Mouse (Mus musculus): ENCODE data around the gene Sec24a.
A peak's percentile ranks its signal among the peaks of the same experiment; 100 is the strongest.
"Not testable (repeated sequence)": the region's sequence is repeated elsewhere in the genome, so short reads cannot be mapped to it uniquely, and the experiment has no call there.

Sec24a gene

DNA sequence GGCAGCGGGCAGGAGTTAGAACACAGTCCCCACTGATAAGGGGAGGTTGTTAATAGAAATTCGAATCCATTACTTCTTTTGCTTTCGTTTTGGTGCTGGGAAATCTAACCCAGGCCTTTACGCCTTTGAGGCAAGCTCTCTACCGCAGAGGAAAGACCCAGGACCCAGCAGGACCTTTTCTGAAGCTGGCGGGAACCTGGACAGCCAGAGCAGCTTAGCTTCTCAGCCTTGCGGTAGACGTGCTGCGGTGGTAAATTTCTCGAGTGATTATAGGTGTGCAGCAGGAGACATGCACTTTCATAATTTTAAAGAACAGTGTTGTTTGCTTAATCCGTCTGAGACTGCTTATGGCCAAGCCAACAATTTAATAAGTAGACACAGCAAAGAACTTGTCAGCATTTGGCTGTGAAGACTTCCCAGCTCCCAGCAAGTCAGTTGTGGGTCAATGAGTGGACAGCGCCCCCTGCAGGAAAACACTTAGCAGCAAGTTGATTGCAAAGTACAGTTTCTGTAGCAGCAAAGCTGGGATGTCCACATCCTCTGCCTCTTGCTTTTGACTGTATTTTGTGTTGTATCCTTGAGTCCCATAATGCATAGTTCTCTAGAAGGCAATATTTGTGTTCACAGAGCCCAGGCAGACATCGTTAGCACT is 82.0 kb downstream of the Sec24a start:
- peak; percentile 91 for DNase-seq

DNA sequence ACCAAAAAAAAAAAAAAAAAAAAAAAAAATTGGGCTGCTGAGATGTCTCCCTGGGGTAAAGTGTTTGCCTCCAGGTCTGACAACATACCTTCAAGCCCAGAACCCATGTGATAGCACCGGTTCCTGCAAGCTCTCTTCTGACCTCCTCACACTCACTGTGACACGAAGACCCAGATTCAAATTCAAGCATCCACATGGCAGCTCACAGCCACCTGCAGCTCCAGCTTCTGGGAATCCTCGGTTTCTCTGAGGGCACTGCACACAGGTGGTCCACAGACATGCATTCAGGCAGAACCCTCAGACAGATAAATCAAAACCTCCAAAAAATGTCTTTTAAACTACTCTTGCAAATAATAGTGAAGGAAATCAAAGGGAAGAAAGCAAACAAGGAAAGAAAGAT is 84.0 kb downstream of the Sec24a start:
- no peak for DNase-seq

DNA sequence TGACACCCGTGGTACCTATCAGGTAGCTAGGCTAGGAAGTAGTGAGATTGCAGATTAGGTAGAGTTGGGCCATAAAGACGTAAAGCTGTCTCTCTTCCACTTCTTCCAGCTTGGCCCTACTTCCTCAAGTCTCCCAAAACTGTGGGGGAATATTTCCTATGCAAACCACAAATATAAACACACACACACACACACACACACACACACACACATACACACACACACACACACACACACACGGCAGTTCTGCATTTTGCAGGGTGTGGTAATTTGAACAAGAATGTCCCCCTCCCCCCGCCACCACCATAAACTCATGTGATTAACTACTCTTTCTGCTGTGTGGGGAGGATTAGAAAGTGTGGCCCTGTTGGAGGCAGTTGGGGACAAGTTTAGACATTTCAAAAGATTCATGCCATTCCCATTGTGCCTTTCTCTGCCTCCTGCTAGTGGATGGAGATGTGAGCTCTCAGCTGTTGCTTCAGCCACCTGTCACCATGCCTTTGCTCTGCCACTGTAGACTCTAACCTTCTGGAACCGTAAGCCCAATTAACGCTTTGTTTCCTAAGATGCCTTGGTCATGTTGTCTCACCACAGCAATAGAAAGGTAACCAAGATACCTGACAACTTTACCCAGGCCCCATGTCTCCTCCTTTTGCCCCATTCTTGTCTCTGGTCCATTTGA is 85.6 kb downstream of the Sec24a start:
- no peak for DNase-seq

DNA sequence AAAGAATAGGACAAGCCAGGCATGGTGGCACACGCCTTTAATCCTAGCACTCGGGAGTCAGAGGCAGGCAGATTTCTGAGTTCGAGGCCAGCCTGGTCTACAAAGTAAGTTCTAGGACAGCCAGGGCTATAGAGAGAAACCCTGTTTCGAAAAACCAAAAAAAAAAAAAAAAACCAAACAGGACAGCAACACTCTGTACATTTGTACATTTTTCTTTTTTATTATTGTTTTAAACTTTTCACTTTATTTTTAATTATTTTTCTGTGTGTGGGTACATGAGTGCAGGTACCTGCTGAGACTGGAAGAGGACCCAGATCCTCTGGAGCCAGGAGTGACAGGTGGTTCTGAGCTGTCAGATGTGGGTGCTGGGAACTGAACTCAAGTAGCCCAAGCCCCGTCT is 88.0 kb downstream of the Sec24a start:
- no peak for DNase-seq

DNA sequence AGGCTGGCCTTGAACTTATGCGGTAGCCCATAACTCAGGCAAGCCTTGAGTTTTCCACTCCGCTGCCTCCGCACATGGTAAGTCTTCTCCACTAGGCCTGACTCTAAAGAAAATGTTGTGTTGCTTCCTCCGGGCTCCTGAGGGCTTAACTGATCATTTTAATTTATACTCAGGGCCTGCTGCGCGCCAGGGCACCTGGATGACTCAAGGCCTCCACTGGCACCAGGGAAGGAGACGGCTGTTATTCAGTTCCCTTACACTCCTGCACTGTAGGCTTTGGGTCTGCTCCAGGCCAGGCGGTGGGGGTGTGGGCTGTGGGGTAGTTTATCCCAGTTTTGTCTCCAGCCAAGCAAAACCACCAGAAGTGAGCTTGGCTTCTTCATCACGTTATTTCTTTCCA is 90.1 kb downstream of the Sec24a start:
- DNase-seq = no peak

DNA sequence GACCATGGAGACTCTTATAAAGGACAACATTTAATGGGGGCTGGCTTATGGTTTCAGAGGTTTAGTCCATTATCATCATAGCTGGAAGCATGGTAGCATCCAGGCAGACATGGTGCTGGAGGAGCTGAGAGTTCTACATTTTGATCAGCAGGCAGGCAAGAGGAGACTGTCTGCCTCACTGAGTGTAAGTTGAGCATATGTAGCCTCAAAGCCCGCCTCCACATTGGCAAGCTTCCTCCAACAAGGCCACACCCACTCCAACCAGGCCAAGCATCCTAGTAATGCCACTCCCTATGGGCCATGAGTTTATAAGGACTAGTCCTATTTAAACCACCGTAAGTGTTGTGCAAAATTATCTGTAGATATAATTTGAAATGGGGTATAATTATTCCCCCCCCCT is 92.1 kb downstream of the Sec24a start:
- DNase-seq = no peak

DNA sequence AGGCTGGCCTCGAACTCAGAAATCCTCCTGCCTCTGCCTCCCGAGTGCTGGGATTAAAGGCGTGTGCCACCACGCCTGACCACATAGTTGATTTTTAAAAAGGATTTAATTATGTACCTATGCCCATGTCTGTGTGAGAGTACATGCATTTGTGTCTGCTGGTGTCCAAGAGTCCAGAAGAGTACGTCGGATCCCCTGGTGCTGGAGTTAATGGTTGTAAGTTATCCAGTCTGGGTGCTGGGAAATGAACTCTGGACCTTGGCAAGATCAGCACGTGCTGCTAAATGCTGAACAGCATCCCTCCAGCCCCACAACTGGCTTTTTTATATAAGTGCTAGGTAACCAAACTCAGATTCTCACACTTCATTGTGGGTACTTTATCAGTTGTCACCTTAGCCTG is 92.6 kb downstream of the Sec24a start:
- no peak for DNase-seq

DNA sequence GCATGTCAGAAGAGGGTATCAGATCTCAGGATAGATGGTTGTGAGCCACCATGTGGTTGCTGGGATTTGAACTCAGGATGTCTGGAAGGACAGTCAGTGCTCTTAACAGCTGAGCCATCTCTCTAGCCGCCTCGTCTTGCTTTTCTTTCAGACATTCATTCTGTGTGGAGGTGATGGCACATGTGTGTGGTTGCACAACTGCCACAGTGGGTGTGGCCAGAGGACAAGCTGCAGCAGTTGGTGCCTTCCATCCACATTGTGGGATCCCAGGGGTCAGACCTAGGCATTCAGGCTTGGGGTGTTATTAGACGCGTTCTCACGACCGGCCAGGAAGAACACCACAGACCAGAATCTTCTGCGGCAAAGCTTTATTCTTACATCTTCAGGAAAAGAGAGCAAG is 98.7 kb downstream of the Sec24a start:
- not testable (repeated sequence) for DNase-seq

DNA sequence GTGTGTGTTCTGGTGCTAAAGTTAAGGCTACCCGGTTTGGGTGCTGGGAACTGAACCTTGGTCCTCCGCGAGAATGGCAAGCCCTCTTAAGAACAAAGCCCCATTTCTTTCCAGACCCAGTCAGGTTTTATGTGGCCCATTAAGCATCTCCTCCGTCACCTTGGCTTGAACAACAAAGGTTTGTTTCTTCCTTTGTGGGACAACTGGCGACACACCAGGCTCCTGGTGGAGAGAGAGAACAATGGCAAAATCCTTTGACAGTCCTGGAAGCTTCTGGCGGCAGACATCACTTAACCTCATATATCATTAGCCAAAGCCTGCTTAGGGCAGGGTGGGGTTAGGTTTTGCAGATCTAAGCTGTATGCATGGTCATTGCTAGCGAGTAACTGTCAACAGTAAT is 100.8 kb downstream of the Sec24a start:
- no peak for DNase-seq

DNA sequence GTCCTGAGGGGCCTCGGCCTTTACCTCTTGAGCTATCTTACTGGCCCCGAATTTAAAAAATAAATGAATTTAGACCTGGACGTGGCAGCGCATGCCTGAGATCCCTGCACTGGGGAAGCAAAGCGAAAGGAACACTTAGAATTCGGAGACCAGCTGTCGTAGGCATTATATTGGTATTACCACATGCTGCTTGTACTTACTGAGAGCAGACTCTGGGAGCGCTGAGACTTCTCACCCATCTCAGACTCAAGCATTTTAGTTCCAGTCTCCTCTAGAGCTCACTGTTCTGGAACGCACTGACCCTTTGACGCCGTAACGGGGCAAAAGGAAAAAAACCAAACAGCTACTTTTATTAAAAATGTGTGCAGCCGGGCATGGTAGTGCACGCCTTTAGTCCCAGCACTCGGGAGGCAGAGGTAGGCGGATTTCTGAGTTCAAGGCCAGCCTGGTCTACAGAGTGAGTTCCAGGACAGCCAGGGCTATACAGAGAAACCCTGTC is 101.5 kb downstream of the Sec24a start:
- no peak for DNase-seq

DNA sequence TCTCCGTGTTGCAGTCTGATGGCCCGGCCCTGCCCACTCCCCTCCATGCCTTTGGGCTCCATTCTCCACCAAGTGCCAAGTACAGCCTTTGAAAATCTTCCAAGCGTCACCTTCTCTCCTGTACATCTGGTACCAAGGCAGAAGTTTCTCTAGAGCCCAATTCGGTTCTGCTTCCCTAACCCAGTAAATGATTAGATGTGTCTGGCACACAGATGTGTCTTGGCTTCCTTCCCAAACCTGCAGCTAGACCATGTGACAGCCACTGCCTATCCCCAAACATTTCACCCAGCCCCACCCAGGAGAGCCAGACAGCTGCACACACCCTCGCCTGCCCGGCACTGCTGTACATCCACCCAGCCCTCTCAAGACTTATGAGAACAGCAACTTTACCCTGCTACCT is 104.7 kb downstream of the Sec24a start:
- no peak for DNase-seq

DNA sequence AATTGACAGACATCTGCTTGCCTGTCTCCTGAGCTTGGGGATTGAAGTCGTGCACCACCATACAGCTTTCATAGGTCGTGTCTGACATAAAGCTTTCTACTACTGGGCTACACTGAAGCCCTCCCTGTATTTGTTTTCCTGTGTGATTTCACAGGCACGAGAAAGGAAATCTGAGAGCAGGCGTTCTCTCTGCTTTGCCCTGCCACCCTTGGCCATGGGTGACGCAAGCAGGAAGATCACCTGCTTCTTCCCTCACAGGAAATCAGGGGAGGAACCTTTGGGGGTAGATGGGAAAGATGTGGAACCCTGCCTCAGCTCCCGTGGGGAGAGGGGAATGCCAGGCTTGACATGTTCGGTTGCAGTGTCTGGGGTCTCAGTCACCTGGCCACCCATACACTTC is 105.1 kb downstream of the Sec24a start:
- no peak for DNase-seq

DNA sequence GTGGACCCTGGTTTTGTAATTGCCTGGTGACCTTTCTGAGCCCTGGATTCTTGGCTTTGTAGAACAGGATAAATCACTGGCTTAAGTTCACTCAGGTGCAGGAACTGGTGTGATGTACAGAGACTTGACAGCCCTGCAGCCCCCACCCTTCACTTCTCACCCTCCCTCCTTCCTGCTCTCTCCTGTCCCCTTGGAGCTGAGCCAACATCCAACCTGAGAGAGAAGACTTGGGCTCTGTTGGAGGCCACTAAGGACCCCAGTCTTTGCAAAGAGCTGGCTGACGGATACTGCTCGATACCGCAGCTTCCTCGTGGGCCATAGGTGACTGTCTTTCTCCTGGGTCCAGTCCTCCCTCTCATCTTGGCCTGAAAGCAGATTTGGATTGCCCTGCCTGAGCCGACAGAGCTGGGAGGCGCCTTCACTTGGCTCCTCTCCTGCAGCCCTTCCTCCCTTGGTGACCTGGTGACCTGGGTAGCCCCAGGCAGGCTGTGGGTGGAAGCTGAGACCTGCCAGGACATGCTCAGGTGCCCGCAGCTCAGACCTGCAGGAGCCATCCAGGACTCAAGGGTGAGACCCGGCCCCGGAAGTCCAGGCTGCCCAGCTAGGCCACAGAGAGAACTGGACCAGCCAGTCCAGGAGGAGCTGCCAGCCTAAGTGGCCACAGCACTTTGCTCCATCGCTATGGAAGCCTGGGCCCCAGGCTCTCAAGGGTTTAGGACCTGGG is 106.5 kb downstream of the Sec24a start:
- no peak for DNase-seq

DNA sequence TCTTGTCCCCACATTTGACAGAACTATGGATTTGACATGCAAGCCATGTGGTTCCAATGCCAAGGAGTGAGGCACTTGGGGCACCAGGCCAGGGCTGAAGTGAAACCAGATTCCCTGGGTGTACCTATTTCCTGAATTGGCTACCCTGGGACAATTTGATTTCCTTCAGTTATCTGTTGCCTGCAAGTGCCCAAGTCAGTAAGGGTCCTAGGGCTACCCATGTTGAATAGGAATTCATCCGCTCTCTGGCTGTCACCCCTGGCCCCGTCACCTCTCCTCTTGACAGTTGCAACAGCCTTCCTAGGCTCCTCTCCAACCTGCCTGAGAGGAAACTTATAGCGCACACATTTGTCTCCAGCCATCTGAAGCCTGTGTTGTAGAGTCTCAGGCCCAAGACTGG is 108.5 kb downstream of the Sec24a start:
- DNase-seq = no peak

DNA sequence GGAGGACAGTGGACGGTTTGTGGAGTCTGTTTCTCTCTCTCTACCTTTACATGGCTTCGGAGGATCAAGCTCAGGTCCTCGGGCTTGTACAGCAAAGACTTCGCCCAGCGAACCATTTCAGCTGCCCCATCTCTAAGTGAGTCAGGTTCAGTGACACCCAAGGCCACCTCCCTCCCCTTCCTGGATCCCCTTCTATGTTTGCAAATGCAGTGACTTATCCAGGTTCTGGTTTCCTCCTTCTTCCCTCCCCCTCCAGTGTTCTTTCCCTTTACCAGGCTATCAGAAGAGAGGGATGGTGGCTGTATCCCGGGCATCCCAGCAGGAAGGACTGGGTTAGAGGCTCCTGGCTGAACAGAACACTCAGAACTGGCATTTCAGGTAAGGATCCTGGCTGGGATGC is 109.7 kb downstream of the Sec24a start:
- no peak for DNase-seq

DNA sequence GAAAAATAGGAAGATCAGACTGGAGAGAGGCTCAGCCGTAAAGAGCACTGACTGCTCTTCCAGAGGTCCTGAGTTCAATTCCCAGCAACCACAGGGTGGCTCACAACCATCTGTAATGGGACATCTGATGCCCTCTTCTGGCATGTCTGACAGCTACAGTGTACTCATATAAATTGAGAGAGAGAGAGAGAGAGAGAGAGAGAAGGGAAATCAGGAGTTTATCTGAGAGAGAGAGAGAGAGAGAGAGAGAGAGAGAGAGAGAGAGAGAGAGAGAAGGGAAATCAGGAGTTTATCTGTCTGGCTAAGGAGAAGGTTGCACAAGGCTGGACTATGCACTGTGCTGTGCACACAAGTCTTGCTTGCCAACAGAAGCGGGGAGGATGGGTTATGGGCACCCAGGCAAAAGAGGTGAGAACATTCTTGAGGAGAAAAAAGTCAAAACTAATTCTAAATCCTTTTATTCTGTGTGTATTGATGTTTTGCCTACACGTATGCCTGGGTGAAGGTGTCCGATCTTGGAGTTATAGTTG is 110.5 kb downstream of the Sec24a start:
- DNase-seq = no peak

DNA sequence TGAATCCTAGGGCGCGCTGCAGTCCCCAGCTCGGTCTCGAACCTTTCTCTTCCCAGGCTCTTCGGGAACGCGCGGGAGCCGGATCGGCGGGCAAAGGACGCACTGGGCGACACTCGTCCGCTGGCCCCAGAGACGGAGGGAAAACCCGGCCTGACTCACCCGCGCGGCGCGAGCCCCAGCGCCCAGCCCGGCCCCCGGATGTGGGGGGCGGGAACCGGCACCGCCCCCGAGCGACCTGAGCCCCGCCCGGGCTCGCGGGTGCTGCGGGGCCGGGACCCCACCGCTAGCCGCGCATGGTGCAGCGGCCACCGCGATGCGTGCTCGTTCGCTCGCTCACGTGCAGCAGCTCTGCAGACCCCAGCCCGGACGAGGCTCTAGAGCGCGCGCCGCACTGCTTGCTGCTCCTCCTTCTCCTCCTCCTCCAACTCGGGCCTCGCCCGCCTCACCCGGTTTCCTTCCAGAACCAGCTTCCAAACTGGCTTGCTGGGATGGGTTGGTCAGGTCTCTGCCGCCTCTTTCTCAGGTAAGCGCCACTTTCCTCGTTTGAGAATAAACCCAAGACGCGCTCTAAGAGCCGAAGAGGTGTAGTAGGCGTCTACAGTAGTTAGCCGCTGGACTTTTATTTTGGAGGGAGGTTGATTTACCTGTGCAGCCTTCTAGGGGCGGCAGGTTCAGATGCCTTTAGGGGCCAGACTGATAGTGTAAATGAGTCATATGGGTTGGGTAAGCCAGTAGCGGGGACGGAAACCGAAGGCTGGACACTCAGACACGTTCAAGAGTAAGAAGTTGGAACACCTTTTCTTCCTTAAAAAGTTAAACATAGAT is 112.5 kb downstream of the Sec24a start, which contains the start of the genes N4bp3 and D930048N14Rik:
TSS of gene N4bp3 (minus strand) at position 152 of the 825 bp plus-strand sequence.
TSS of gene D930048N14Rik (plus strand) at position 264 of the 825 bp plus-strand sequence.
- no peak for DNase-seq

DNA sequence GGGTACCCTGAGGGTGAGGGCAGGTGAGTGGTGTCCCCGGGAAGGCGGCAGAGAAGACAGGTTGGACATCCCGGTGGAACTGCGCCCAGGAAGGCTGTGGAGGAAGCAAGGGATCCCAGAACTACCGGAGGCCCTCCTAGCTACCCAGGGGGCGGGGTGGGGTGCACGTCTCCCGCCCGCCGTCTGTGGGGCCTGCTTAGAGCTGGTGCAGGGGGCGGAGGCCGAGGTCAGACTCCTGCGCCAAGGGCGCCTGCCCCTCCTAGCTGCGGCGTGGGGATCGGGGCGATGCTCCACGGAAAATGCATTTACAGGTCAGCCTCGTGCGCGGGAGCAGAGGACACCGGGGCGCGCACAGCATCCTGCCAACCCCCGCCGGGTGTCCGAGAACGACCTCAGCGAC is 113.2 kb downstream of the Sec24a start:
- DNase-seq = no peak

DNA sequence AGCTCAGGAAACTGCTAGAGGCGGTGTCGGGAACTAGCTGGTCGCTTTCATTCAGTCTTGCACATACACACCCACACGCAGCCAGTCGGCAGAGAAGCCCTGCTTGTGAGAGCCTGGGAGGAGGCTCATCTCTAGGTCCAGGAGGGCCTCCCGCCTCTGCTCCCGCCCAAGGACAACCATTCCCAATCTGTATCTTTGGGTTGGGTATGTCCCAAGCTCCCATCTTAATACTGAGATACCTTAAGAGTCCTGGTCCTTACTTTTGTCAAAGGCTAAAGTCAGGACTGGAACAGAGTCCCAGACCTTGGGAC is 113.6 kb downstream of the Sec24a start:
- no peak for DNase-seq

DNA sequence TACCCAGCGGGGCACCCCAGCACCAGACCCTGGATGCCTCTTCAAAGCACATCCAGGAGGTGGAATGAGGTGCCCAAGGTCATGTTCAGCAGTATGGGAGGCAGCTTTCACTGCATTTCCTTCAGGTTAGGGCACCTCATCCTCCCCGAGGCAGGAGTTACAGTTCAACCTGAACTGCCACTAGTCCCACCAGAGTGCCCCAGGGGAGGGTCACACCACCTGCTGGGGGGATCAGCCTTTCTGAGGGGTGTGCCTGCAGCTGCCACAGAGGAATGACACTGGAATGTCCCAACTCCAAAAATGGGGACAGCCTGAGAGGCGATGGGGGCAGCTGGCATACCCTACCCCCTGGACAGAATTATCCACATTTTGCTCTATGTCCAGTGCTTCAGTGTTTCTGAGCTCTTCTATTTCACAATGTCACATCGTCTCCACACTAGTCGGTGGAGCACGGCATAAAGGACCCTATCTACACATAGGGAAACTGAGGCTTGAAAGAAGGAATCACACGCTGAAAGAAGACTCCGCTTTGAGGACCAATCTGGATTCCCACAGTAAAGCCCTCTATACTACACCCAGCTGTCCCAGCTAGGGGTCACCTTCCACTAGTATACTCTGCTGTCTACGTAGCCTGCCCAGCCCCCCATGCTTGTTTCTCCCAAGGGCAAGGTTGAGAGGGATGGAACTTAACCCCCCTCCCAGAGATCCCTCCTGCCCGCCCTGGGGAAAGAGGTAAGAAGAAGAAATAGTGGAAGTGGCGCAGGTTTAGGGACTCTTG is 114.1 kb downstream of the Sec24a start:
- DNase-seq = no peak

DNA sequence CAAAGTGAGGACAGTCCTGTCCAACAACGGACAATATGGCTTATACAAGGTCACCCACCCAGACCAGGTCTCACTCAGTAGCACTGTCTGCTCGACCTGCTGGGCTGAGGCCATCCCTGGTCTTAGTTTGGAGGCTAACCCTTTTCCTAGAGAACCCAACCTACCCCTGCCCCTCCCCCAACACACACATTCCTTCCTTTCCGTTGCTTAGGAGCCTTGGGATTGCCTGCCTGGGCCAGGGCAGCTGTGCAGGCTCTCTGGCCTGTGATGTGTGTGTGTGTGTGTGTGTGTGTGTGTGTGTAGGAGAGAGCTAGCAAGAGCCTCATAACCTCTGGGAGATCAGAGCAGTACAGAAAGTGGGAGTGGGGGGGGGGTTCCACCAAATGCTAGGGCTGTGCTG is 114.9 kb downstream of the Sec24a start:
- DNase-seq = no peak

Data from right cerebral cortex, postnatal 14 days (tissue).